Mouse (Mus musculus) liver, embryonic 14.5 days (tissue): ENCODE data around the gene Rsph10b.

Experiments used
- CTCF ChIP-seq: IDR thresholded peaks from 2 replicates; pipeline ENCODE4 v1.5.1; 2016; ENCODE audit warnings: antibody characterized with exemption, low read depth, control low read depth
- EP300 ChIP-seq: IDR thresholded peaks from 2 replicates; pipeline ENCODE4 v1.6.1; 2016; ENCODE audit warnings: antibody characterized with exemption, low read depth

GRCm38 (mm10) chr5:143902111-143902510 lies 30.7 kb upstream of the Rsph10b start:
- TF ChIP-seq CTCF (no peak), EP300 (no peak)
